Mouse (Mus musculus): ENCODE measurements around the gene Pgam2. TPM values are rescaled to one million over a fixed set of nuclear protein-coding genes. Genes with fewer than 3 reads are reported as not detected.

Gene Pgam2
- 5.2 TPM for polyA plus RNA-seq (2017; shearing (Covaris generic))

DNA sequence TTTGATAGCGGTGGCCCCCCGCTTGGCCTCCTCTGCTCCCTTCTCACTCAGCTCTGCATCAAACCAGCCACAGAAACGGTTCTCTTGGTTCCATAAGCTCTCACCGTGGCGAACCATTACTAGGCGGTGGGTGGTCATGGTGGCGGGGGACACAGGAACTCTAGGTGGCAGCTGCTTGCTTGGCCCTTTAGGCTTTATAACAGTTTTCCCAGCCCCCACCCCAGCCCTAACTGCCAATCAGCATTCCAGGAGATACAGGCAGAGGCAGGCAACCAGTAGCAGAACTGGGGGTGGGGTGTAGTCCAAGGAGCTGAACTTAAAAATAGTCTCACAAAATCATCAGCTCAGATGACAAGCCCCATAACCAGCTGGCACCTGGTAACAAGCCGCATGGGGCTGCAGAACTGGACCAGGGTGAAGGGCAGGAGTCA lies at the start of gene Pgam2:
Gene Pgam2 (minus strand): TSS at position 183 of the 431 bp plus-strand sequence.

DNA sequence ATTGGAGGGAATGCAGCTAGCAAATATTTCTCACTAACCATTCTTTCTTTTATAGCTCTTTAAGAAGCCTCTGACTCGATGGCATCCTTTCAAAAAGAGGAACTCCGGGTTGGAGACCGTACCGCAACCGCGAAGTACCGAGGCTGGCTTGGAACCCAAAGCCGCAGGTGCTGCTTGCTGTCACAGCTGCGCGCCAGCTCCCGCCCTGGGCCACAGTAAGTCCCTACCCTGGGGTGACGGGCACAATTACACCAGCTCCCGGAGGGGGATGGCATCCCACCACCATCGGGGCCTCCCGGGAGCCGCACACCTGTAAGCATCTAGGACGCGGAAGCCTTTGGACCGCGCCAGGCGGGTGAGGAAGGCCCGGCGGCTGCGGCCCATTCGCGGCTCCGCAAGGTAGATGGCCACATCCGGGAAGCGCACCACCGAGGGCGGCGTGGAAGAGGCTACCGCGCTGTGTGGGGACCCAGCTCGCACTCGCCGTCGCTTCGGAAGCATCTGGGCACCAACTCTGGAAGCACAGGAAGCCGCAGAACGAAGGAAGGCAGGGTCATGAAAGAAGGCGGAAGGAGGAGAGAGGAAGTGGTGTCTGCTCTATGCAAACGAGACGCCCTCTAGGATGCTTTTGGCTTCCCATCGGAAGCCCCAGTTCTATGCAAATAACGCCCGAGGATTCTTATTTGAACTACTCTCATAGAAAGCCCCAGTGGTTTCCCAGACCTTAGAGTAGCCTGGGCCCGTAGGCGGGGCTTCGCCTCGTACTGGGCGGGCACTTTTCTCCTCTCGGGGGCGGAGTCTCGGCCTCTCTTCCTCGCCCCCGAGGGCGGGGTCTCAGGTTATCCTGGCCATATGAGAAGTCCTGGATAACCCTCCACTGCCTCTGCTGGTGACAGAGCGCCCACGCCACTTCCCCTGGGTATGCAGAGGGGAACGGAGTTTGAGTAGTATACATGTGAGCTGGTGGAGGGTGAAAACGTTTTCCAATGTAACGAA lies 34.0 kb upstream of the Pgam2 start, which contains the start of gene Polm:
Gene Polm (minus strand): TSS at position 766 of the 996 bp plus-strand sequence.

DNA sequence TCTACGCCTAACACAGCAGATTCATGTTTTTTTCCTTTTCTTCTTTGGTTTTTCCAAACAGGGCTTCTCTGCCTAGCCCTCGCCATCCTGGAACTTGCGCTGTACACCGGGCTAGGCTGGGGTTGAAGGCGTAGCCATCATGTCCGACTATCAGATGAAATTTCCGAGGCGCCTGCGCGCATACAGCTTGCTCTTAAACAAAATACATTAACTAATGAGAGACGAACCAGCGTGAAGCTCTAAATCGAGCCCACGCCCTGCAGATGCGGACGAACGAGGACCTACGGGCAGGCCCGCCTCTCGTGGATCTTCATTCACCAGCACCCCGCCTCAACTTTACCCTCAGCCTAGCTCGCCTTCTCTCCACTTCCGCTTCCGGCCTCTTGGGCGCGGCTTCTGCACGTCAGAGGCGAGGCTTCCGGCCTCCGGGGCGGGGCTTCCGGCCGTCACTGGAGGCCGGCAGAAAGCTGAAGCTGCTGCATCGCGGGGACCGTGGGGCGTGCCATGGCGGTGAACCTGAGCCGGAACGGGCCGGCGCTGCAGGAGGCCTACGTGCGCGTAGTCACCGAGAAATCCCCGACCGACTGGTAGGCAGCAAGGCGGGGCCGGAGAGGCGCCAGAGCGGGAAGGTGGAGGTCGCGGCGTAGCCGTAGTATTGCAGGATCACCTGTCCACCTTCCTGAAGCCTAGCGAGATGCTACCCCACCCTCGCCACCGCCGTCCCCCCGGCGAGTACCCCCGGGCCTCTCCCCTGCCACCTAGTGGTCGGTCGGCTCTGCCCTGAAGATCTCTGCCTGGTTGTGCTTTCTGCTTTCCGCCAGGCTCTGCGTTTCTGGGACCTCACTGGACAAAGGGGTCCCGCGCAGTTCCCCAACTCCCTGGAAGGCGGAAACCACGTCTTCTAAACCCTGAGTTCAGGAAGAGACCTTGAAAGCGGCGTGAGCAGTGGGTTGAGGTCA lies 15.2 kb downstream of the Pgam2 start, which contains the start of gene Dbnl:
Gene Dbnl (plus strand): TSS at position 433 of the 959 bp plus-strand sequence.

DNA sequence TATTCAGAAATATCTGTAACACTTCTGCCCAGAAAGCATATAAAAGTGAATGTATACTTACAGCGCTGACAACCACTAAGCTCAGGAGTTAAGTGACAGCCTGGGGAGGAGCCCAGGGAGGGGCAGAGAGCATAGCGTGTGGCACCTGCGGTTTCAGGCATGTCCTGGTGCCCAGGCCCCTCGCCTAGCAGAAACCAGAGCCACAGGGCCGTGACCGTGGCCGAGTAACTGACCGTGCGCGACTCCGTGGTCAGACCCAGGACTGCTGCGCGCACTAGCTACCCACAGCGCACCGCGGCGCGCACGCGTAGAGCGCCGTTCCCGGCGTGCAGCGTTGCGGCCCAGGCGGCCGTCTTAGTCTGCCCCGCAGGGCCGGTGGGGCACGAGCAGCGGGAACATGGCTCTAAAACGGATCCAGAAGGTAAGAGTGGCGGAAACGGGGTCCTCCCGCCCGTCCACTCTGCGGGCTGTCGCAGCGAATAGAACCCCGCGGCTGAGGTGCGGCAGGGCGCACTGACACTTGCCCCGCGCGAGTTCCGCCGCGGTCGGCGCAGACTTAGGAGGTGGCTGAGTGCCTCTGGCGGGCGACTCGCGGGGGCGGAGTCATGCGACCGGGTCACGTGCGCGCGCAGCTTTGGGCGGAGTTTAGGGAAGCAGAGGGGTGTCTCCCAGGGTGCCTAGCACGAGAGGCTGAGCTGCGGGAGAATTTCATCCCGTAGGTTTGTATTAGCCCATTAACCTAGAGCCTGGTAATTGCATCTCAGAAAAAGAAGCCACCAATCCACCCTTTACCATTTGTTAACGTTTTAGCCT lies 41.5 kb downstream of the Pgam2 start, which contains the start of gene Urgcp:
Gene Urgcp (minus strand): TSS at position 557 of the 813 bp plus-strand sequence.

Other genes with a start within 250 kb of the Pgam2 start
- gene Ankrd36, start 234.0 kb downstream of the Pgam2 start, polyA plus RNA-seq (2017; shearing (Covaris generic)), result not detected
- 28.5 TPM for gene Mrps24, start 88.1 kb downstream of the Pgam2 start, polyA plus RNA-seq (2017; shearing (Covaris generic))
- gene Urgcp, start 41.4 kb downstream of the Pgam2 start, polyA plus RNA-seq (2017; shearing (Covaris generic)), result 31.4 TPM
- 299 TPM for gene Dbnl, start 15.2 kb downstream of the Pgam2 start, polyA plus RNA-seq (2017; shearing (Covaris generic))
- 32.6 TPM for gene Polm, start 34.3 kb upstream of the Pgam2 start, polyA plus RNA-seq (2017; shearing (Covaris generic))
- 0.50 TPM for gene Aebp1, start 58.2 kb upstream of the Pgam2 start, polyA plus RNA-seq (2017; shearing (Covaris generic))
- gene Pold2, start 74.6 kb upstream of the Pgam2 start, polyA plus RNA-seq (2017; shearing (Covaris generic)), result 80.4 TPM
- gene Myl7, start 95.0 kb upstream of the Pgam2 start, polyA plus RNA-seq (2017; shearing (Covaris generic)), result not detected
- gene Gck, start 146.3 kb upstream of the Pgam2 start, polyA plus RNA-seq (2017; shearing (Covaris generic)), result not detected
- 64.5 TPM for gene Ykt6, start 152.0 kb upstream of the Pgam2 start, polyA plus RNA-seq (2017; shearing (Covaris generic))

Data from CD4-positive, CD25-positive, alpha-beta regulatory T cell, adult 9 weeks (primary cell).